Mouse (Mus musculus): ENCODE data around the gene Zc3h18. TPM values are rescaled to one million over a fixed set of nuclear protein-coding genes. Genes with fewer than 3 reads are reported as not detected.

Gene Zc3h18
- polyA plus RNA-seq, 1 experiment from 2014 or later, result 76.7 TPM

DNA sequence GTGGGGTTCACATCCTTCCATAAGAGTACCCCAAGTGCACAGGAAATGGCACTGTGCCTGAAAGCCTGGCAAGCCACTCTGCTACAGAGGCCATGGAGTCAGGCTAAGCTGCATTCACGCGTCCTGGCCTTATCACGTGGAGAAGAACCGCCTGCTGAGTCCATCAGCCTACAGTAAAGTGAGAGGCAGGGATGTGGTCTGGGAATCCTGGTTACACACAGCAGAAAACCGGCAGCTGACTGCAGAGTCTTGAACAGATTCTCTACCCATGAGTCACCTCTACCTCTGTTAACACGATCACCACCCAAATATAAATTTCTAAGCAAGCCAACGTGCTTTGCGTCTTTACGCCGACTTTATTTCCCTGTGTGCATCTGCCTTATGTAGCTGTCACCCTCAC is 7.9 kb upstream of the Zc3h18 start:
- 74% methylated on average over 10 of the region's 10 CpGs for WGBS
- no peak for ATAC-seq (ENCODE audit: insufficient number of reproducible peaks, insufficient read depth, low FRiP score, low TSS enrichment, low read depth)
- no peaks in the 10 kb centered on the region for H3K4me1 ChIP-seq (replicated peaks)
- H3K4me3 ChIP-seq (replicated peaks), result no peak overlapping the region
- H3K27me3 ChIP-seq, result peaks cover 5% of the 10 kb centered on the region; the same call in 1 of the 2 replicates
- no peak overlapping the region for H3K4me2 ChIP-seq
- no peaks in the 10 kb centered on the region for H3K9me3 ChIP-seq
- no peaks in the 10 kb centered on the region for H3K36me3 ChIP-seq
- no peak overlapping the region for H3K27ac ChIP-seq
- no peak overlapping the region for H3K9ac ChIP-seq (replicated peaks)

DNA sequence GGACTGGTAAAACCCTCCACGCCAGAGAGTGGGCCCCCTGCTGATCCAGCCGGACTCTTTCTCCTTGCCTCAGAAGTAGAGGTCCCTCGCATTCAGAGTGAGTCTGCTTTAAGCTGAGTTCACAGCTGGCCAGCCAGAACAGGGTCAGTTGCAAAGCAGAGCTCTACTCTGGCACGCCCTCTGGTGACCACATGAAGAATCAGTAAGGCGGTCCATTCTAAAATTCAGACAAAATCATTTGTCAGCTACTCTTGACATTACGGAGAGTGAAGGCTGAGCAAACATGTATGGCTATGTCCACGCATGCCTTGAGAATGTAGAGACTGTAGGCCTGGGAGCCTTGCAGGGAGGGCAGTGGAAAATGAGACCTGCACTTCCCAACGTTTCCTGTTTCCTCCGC is 6.7 kb upstream of the Zc3h18 start:
- WGBS, result 13% methylated on average over 9 of the region's 9 CpGs
- 0 out of 2 replicates have a peak, but pooled peaks have one; percentile 32 for ATAC-seq (ENCODE audit: insufficient number of reproducible peaks, insufficient read depth, low FRiP score, low TSS enrichment, low read depth)
- Histone ChIP-seq H3K4me2 (no peak overlapping the region), H3K9ac (replicated peaks) (no peak overlapping the region), H3K27ac (no peak overlapping the region), H3K27me3 (no peaks in the 10 kb centered on the region; the same call in 1 of the 2 replicates), H3K36me3 (no peaks in the 10 kb centered on the region), H3K9me3 (no peaks in the 10 kb centered on the region), H3K4me3 (replicated peaks) (no peak overlapping the region), H3K4me1 (replicated peaks) (no peaks in the 10 kb centered on the region)

DNA sequence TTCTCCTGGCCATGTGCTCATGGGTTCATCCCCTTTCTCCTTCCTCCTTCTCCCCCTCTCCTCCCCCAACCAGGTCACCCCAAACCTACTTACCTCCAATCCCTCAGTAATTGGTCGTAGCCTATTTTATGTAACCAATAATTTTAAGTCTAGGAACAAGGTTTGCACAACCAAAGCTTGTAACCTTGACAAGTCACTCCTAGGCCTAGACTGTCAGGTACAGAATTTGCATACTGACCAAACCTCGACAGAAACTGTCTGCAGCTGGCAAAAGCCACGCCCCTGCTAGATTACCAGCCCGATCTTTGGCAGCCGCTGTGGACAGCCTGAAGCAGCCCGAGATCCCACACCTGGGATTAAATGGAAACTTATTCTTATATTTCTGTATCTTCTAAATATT is 4.7 kb upstream of the Zc3h18 start:
- Histone ChIP-seq H3K9me3 (no peaks in the 10 kb centered on the region), H3K36me3 (no peaks in the 10 kb centered on the region), H3K9ac (replicated peaks) (no peak overlapping the region), H3K27me3 (no peaks in the 10 kb centered on the region; the same call in 1 of the 2 replicates), H3K27ac (no peak overlapping the region), H3K4me1 (replicated peaks) (0 out of 2 replicates have a peak, but pooled peaks cover 8% of the 10 kb centered on the region), H3K4me2 (no peak overlapping the region), H3K4me3 (replicated peaks) (no peak overlapping the region)
- 73% methylated on average over 6 of the region's 6 CpGs for WGBS
- ATAC-seq (ENCODE audit: insufficient number of reproducible peaks, insufficient read depth, low FRiP score, low TSS enrichment, low read depth), result no peak

DNA sequence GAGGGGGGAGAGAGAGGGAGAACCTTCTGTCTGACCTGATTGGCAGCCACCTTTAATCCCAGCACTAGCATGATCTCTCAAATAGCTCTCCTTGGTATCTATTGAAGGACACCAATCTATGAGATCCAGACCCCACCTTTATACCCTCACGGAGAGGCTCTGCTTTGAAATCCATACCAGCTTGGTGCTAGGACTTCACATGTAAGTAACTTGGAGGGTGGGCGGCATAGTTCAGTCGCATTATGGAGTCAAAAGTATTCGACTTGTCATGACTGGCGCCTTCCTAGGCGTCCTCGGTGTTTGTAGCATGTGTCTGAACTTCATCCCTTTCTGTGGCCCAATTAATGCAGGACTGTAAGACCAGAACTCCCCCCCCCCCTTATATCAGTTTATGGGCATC is 1.1 kb upstream of the Zc3h18 start:
- no peak for ATAC-seq (ENCODE audit: insufficient number of reproducible peaks, insufficient read depth, low FRiP score, low TSS enrichment, low read depth)

DNA sequence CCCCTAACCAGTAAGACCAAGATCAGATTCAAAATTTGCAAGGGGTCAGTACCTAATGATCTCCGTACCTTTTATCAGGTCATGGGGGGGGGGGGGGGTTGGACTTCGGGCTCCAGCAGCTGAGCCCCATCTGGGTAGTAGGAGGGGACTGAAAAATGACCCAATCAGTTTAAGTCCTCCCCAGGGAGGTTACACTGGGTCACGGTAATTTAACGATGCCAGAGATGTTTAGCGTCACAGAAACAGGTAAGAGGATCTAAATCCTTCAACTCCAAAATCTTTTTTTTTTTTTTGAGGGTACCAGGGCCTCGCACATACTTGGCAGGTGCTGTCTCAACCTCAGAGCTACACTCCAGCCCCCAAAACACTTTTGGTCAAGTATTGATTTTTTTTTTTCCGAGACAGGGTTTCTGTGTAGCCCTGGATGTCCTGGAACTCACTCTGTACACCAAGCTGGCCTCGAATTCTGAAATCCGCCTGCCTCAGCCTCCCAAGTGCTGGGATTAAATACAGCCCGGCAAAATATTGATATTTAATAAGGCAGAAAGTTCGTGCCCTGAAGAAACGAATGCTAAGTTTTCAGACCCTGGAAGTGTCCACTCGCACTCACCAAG is 551 bp upstream of the Zc3h18 start:
- WGBS, result 27% methylated on average over 13 of the region's 13 CpGs

More for the DNA sequence above, 1.1 kb upstream of the Zc3h18 start:
- Histone ChIP-seq H3K36me3 (peaks cover 22% of the 10 kb centered on the region), H3K27me3 (no peaks in the 10 kb centered on the region), H3K4me2 (peak overlapping the region; percentile 87), H3K9me3 (no peaks in the 10 kb centered on the region), H3K27ac (no peak overlapping the region), H3K4me1 (replicated peaks) (peaks cover 23% of the 10 kb centered on the region), H3K4me3 (replicated peaks) (no peak overlapping the region; the same call in 1 of the 2 replicates), H3K9ac (replicated peaks) (no peak overlapping the region)
- WGBS, result 93% methylated on average over 7 of the region's 7 CpGs

DNA sequence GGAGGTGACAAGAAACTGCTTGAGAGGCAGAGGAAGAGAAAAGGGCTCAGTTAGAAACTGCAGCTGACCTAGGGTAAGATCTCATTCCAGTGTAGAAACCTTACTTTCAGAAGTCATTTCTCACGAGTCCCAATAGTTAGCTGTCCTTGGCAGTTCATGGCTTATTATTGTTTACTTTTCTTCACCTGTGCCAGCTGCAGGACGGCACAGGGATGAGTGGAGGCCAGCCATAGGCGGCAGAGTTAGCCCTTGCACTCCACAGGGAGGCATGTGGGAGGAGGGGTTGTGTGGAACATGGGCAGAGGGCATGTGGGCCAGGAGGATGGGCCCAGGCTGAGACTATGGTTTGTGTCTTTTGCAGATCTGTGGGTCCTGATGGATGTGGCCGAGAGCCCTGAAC is 6.6 kb downstream of the Zc3h18 start:
- WGBS, result 85% methylated on average over 4 of the region's 4 CpGs
- H3K4me3 ChIP-seq (replicated peaks), result no peak overlapping the region
- H3K4me2 ChIP-seq, result no peak overlapping the region
- peaks cover 5% of the 10 kb centered on the region for H3K4me1 ChIP-seq (replicated peaks)
- no peak overlapping the region for H3K9ac ChIP-seq (replicated peaks)
- no peak for ATAC-seq (ENCODE audit: insufficient number of reproducible peaks, insufficient read depth, low FRiP score, low TSS enrichment, low read depth)
- H3K27ac ChIP-seq, result no peak overlapping the region
- no peaks in the 10 kb centered on the region for H3K9me3 ChIP-seq
- H3K36me3 ChIP-seq, result peaks cover 89% of the 10 kb centered on the region
- H3K27me3 ChIP-seq, result no peaks in the 10 kb centered on the region

More for the DNA sequence above, 551 bp upstream of the Zc3h18 start:
- peaks cover 27% of the 10 kb centered on the region for H3K36me3 ChIP-seq
- H3K4me2 ChIP-seq, result peak overlapping the region; percentile 87
- no peaks in the 10 kb centered on the region for H3K27me3 ChIP-seq
- no peak overlapping the region for H3K9ac ChIP-seq (replicated peaks)
- ATAC-seq (ENCODE audit: insufficient number of reproducible peaks, insufficient read depth, low FRiP score, low TSS enrichment, low read depth), result peak; percentile 6; the same call in 1 of the 2 replicates
- H3K9me3 ChIP-seq, result no peaks in the 10 kb centered on the region
- H3K4me1 ChIP-seq (replicated peaks), result peaks cover 23% of the 10 kb centered on the region
- peak overlapping the region; percentile 89 for H3K4me3 ChIP-seq (replicated peaks)
- no peak overlapping the region for H3K27ac ChIP-seq

DNA sequence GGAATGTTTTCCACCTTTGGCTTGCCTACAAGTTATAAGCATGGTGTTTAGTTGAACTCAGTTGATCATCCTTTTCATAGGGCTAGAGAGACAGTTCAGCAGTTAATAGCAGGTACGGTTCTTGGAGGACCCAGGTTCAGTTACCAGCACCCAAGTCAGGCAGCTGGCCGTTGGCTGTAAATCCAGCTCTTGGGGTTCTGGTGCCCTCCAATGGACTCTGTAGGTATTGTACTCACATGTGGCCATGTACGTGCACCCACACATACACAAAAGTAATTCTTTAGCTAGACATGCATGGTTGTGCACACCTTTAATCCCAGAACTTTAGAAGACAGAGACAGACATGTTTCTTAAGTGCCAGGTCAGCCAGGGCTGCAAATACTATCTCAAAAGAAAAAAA is 12.9 kb downstream of the Zc3h18 start:
- no peak overlapping the region for H3K4me3 ChIP-seq (replicated peaks)
- peaks cover 94% of the 10 kb centered on the region for H3K36me3 ChIP-seq

DNA sequence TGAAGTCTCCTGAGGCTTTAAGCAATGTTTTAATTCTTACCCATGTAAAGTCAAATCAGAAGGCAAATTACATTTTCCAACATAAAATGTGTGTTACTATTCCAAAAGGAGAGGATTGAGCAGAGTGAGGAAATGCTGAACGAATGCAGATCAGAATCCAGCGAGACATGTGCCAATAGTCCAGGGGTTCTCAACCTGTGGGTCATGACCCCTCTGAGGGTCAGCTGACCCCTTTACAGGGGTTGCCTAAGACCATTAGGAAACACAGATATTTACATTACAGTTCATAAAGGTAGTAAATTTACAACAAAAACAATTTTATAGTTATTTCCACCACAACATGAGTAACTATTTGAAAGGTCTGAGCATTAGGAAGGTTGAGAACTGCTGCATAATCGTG is 14.3 kb downstream of the Zc3h18 start:
- H3K4me1 ChIP-seq (replicated peaks), result no peaks in the 10 kb centered on the region
- no peaks in the 10 kb centered on the region for H3K27me3 ChIP-seq
- peaks cover 91% of the 10 kb centered on the region for H3K36me3 ChIP-seq
- H3K9me3 ChIP-seq, result no peaks in the 10 kb centered on the region
- no peak for ATAC-seq (ENCODE audit: insufficient number of reproducible peaks, insufficient read depth, low FRiP score, low TSS enrichment, low read depth)
- H3K27ac ChIP-seq, result no peak overlapping the region
- H3K9ac ChIP-seq (replicated peaks), result no peak overlapping the region
- H3K4me2 ChIP-seq, result no peak overlapping the region
- 88% methylated on average over 3 of the region's 3 CpGs for WGBS
- no peak overlapping the region for H3K4me3 ChIP-seq (replicated peaks)

More for the DNA sequence above, 12.9 kb downstream of the Zc3h18 start:
- Histone ChIP-seq H3K4me1 (replicated peaks) (no peaks in the 10 kb centered on the region), H3K9ac (replicated peaks) (no peak overlapping the region), H3K9me3 (no peaks in the 10 kb centered on the region), H3K27me3 (no peaks in the 10 kb centered on the region), H3K4me2 (no peak overlapping the region), H3K27ac (no peak overlapping the region)
- WGBS, result 89% methylated on average over 3 of the region's 3 CpGs
- no peak for ATAC-seq (ENCODE audit: insufficient number of reproducible peaks, insufficient read depth, low FRiP score, low TSS enrichment, low read depth)

DNA sequence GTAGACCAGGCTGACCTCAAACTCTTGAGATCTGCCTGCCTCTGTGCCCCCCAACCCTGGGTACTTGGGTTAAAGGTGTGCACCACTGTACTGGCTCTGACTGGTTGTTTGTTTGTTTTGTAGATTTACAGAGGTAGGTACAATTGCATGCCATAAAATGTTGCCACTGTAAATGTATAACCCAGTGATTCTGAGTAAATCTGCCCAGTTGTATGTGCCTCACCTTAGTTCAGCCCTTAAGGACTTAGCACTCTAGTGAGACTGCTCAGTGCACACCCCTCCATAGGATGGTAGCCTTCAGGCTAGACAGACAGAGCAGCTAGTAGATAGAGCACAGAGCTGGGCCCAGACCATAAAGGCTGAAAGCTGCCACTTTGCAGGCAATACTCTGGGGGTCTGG is 17.3 kb downstream of the Zc3h18 start:
- H3K4me2 ChIP-seq, result no peak overlapping the region
- H3K4me1 ChIP-seq (replicated peaks), result no peaks in the 10 kb centered on the region
- H3K9ac ChIP-seq (replicated peaks), result no peak overlapping the region
- peaks cover 84% of the 10 kb centered on the region for H3K36me3 ChIP-seq
- H3K4me3 ChIP-seq (replicated peaks), result no peak overlapping the region
- no peaks in the 10 kb centered on the region for H3K9me3 ChIP-seq
- ATAC-seq (ENCODE audit: insufficient number of reproducible peaks, insufficient read depth, low FRiP score, low TSS enrichment, low read depth), result no peak; the same call in 1 of the 2 replicates
- H3K27ac ChIP-seq, result no peak overlapping the region
- H3K27me3 ChIP-seq, result no peaks in the 10 kb centered on the region

DNA sequence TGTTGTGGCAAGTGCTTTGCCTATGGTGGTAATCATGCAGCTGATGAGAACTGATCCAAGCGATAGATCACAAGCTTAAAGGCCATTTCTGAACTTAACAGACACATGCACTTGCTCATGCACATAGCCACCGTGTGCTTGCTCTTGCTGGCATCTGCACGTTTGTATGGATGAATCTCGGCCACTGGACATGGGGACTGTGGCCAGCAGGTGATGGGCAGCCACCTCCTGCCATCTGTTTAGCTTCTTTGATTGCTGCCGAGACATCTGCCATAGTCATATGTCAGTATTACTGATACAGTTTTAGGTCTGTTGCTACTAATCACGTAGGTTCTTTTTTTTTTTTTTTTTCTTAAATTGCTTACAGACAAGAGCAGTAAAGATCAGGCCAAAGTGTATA is 18.9 kb downstream of the Zc3h18 start:
- Histone ChIP-seq H3K4me1 (replicated peaks) (no peaks in the 10 kb centered on the region), H3K27me3 (no peaks in the 10 kb centered on the region), H3K9ac (replicated peaks) (no peak overlapping the region), H3K9me3 (no peaks in the 10 kb centered on the region), H3K4me2 (no peak overlapping the region), H3K36me3 (peaks cover 85% of the 10 kb centered on the region), H3K27ac (no peak overlapping the region), H3K4me3 (replicated peaks) (no peak overlapping the region)
- ATAC-seq (ENCODE audit: insufficient number of reproducible peaks, insufficient read depth, low FRiP score, low TSS enrichment, low read depth), result no peak
- 88% methylated on average over 6 of the region's 6 CpGs for WGBS

DNA sequence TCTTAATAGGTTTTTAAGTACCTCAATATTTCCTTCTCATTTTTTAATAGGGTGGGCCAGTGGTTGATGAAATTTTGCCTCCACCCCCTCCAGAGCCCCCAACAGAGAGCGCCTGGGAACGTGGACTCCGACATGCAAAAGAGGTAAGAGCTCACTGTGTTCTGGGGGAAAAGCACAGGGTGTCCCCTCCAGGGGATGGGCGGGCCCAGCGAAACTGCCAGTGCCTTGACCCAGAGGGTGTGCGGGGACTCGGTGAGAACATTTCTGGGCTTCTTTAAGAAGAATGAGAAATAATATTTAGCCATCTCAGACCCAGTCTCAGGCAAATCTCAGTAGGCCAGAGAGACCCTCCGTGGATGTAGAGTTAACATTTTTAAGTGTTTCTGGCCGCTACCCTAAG is 21.8 kb downstream of the Zc3h18 start:
- 93% methylated on average over 9 of the region's 9 CpGs for WGBS
- no peaks in the 10 kb centered on the region for H3K27me3 ChIP-seq
- H3K4me1 ChIP-seq (replicated peaks), result no peaks in the 10 kb centered on the region
- no peak overlapping the region for H3K4me2 ChIP-seq
- H3K9ac ChIP-seq (replicated peaks), result no peak overlapping the region
- H3K9me3 ChIP-seq, result no peaks in the 10 kb centered on the region
- no peak overlapping the region for H3K4me3 ChIP-seq (replicated peaks)
- H3K27ac ChIP-seq, result no peak overlapping the region
- peaks cover 89% of the 10 kb centered on the region for H3K36me3 ChIP-seq
- no peak for ATAC-seq (ENCODE audit: insufficient number of reproducible peaks, insufficient read depth, low FRiP score, low TSS enrichment, low read depth)

All from limb, embryonic 12.5 days (tissue).